Mouse (Mus musculus): ENCODE data around the gene Tmem186.

DNA sequence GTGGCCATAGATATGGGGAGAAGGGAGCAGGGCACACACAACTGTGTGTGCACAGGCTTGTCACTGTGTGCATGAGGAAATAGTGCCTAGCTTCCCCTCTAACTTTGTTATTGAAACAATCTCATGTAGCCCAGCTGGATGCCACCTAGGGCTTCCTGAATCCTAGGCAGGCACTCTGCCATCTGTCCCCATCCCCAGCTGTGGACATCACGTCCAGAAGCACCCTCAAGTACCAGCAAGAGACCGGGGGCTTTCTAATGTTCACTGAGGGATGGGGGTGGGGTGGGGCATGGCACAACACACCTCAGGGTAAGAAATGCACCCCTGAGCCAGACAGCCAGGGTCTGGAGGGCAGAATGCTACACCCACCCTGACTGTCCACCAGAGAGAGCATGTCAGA, 30.9 kb upstream of the Tmem186 start:
- TF ChIP-seq CTCF (IDR thresholded peaks at IDR 0.05; ENCODE audit: low read depth) (no peak), EP300 (optimal IDR thresholded peaks at IDR 0.05) (no peak)
